Mouse (Mus musculus): Measurements from ENCODE around the gene Bmp7. TPM values are rescaled to one million over a fixed set of nuclear protein-coding genes. Genes with fewer than 3 reads are reported as not detected.

Gene Bmp7
- polyA plus RNA-seq, 1 experiment from 2014 or later = 13.7 TPM

- Histone ChIP-seq H3K36me3 (no peaks in the 10 kb centered on the region), H3K9me3 (replicated peaks) (no peaks in the 10 kb centered on the region), H3K27me3 (replicated peaks) (no peaks in the 10 kb centered on the region), H3K4me1 (no peaks in the 10 kb centered on the region; the same call in 1 of the 2 replicates), H3K4me2 (no peak overlapping the region), H3K4me3 (replicated peaks) (no peak overlapping the region), H3K27ac (replicated peaks) (no peak overlapping the region), H3K9ac (replicated peaks) (no peak overlapping the region)
- 73% methylated on average over 4 of the region's 4 CpGs for WGBS
- no peak for ATAC-seq (ENCODE audit: low FRiP score)
Measured at GRCm38 (mm10) chr2:172842306-172842705, 97.8 kb downstream of the Bmp7 start.

GRCm38 (mm10) chr2:172840905-172841750, 99.0 kb downstream of the Bmp7 start:
- H3K9ac ChIP-seq (replicated peaks) = no peak overlapping the region
- H3K27ac ChIP-seq (replicated peaks) = no peak overlapping the region
- H3K4me3 ChIP-seq (replicated peaks) = no peak overlapping the region
- H3K27me3 ChIP-seq (replicated peaks) = no peaks in the 10 kb centered on the region
- no peaks in the 10 kb centered on the region for H3K36me3 ChIP-seq
- H3K4me2 ChIP-seq = no peak overlapping the region
- H3K4me1 ChIP-seq = no peaks in the 10 kb centered on the region; the same call in 1 of the 2 replicates
- no peaks in the 10 kb centered on the region for H3K9me3 ChIP-seq (replicated peaks)
- 58% methylated on average over 11 of the region's 11 CpGs for WGBS
- no peak for ATAC-seq (ENCODE audit: low FRiP score)

GRCm38 (mm10) chr2:172839317-172839980, 100.7 kb downstream of the Bmp7 start:
- H3K4me3 ChIP-seq (replicated peaks) = no peak overlapping the region
- H3K4me1 ChIP-seq = no peaks in the 10 kb centered on the region
- ATAC-seq (ENCODE audit: low FRiP score) = no peak
- no peak overlapping the region for H3K9ac ChIP-seq (replicated peaks)
- 33% methylated on average over 10 of the region's 10 CpGs for WGBS
- H3K36me3 ChIP-seq = no peaks in the 10 kb centered on the region
- H3K9me3 ChIP-seq (replicated peaks) = no peaks in the 10 kb centered on the region
- no peak overlapping the region for H3K4me2 ChIP-seq
- H3K27me3 ChIP-seq (replicated peaks) = no peaks in the 10 kb centered on the region
- H3K27ac ChIP-seq (replicated peaks) = no peak overlapping the region

GRCm38 (mm10) chr2:172836516-172836915, 103.6 kb downstream of the Bmp7 start:
- 82% methylated on average over 6 of the region's 6 CpGs for WGBS

GRCm38 (mm10) chr2:172833196-172833595, 106.9 kb downstream of the Bmp7 start:
- Histone ChIP-seq H3K4me3 (replicated peaks) (no peak overlapping the region), H3K4me2 (no peak overlapping the region), H3K36me3 (no peaks in the 10 kb centered on the region), H3K27ac (replicated peaks) (no peak overlapping the region), H3K27me3 (replicated peaks) (no peaks in the 10 kb centered on the region; the same call in 1 of the 2 replicates), H3K4me1 (0 out of 2 replicates have a peak, but pooled peaks cover 3% of the 10 kb centered on the region), H3K9ac (replicated peaks) (no peak overlapping the region), H3K9me3 (replicated peaks) (no peaks in the 10 kb centered on the region)
- WGBS = 31% methylated on average over 2 of the region's 2 CpGs
- ATAC-seq (ENCODE audit: low FRiP score) = 0 out of 2 replicates have a peak, but pooled peaks have one; percentile 42

More at GRCm38 (mm10) chr2:172836516-172836915, 103.6 kb downstream of the Bmp7 start:
- no peak overlapping the region for H3K4me2 ChIP-seq
- no peak overlapping the region for H3K4me3 ChIP-seq (replicated peaks)
- no peak overlapping the region for H3K27ac ChIP-seq (replicated peaks)
- H3K9me3 ChIP-seq (replicated peaks) = no peaks in the 10 kb centered on the region
- H3K9ac ChIP-seq (replicated peaks) = no peak overlapping the region
- no peak for ATAC-seq (ENCODE audit: low FRiP score)
- no peaks in the 10 kb centered on the region for H3K4me1 ChIP-seq
- H3K36me3 ChIP-seq = no peaks in the 10 kb centered on the region
- no peaks in the 10 kb centered on the region for H3K27me3 ChIP-seq (replicated peaks)

GRCm38 (mm10) chr2:172831762-172832161, 108.4 kb downstream of the Bmp7 start:
- H3K9me3 ChIP-seq (replicated peaks) = no peaks in the 10 kb centered on the region
- 19% methylated on average over 5 of the region's 5 CpGs for WGBS
- peak; percentile 51; the same call in 1 of the 2 replicates for ATAC-seq (ENCODE audit: low FRiP score)
- H3K4me3 ChIP-seq (replicated peaks) = no peak overlapping the region
- H3K36me3 ChIP-seq = no peaks in the 10 kb centered on the region
- peaks cover 1% of the 10 kb centered on the region; the same call in 1 of the 2 replicates for H3K27me3 ChIP-seq (replicated peaks)
- no peak overlapping the region for H3K27ac ChIP-seq (replicated peaks)
- H3K4me2 ChIP-seq = no peak overlapping the region
- 0 out of 2 replicates have a peak, but pooled peaks cover 3% of the 10 kb centered on the region for H3K4me1 ChIP-seq
- H3K9ac ChIP-seq (replicated peaks) = no peak overlapping the region

- Histone ChIP-seq H3K36me3 (no peaks in the 10 kb centered on the region), H3K27me3 (replicated peaks) (peaks cover 7% of the 10 kb centered on the region; the same call in 1 of the 2 replicates), H3K4me1 (0 out of 2 replicates have a peak, but pooled peaks cover 3% of the 10 kb centered on the region), H3K9me3 (replicated peaks) (no peaks in the 10 kb centered on the region), H3K4me2 (no peak overlapping the region), H3K27ac (replicated peaks) (no peak overlapping the region), H3K4me3 (replicated peaks) (no peak overlapping the region), H3K9ac (replicated peaks) (no peak overlapping the region)
- 15% methylated on average over 3 of the region's 3 CpGs for whole genome bisulfite sequencing
- ATAC-seq (ENCODE audit: low FRiP score) = peak; percentile 71; the same call in 1 of the 2 replicates
Measured at GRCm38 (mm10) chr2:172831133-172831532, 109.0 kb downstream of the Bmp7 start.

GRCm38 (mm10) chr2:172828229-172828628, 111.9 kb downstream of the Bmp7 start:
- Histone ChIP-seq H3K27me3 (replicated peaks) (peaks cover 22% of the 10 kb centered on the region), H3K4me1 (peaks cover 19% of the 10 kb centered on the region), H3K27ac (replicated peaks) (no peak overlapping the region), H3K4me2 (no peak overlapping the region), H3K9ac (replicated peaks) (no peak overlapping the region), H3K36me3 (no peaks in the 10 kb centered on the region), H3K9me3 (replicated peaks) (no peaks in the 10 kb centered on the region), H3K4me3 (replicated peaks) (no peak overlapping the region)
- ATAC-seq (ENCODE audit: low FRiP score) = no peak
- WGBS = 56% methylated on average over 5 of the region's 5 CpGs

- no peaks in the 10 kb centered on the region for H3K36me3 ChIP-seq
- ATAC-seq (ENCODE audit: low FRiP score) = no peak
- H3K9ac ChIP-seq (replicated peaks) = no peak overlapping the region
- 61% methylated on average over 7 of the region's 7 CpGs for WGBS
- peaks cover 19% of the 10 kb centered on the region for H3K4me1 ChIP-seq
- peaks cover 27% of the 10 kb centered on the region for H3K27me3 ChIP-seq (replicated peaks)
- H3K4me3 ChIP-seq (replicated peaks) = no peak overlapping the region
- no peak overlapping the region for H3K4me2 ChIP-seq
- H3K9me3 ChIP-seq (replicated peaks) = no peaks in the 10 kb centered on the region
- no peak overlapping the region for H3K27ac ChIP-seq (replicated peaks)
Measured at GRCm38 (mm10) chr2:172827564-172827963, 112.6 kb downstream of the Bmp7 start.

GRCm38 (mm10) chr2:172825785-172826145, 114.4 kb downstream of the Bmp7 start:
- no peak overlapping the region for H3K4me2 ChIP-seq
- H3K27me3 ChIP-seq (replicated peaks) = peaks cover 34% of the 10 kb centered on the region
- 94% methylated on average over 11 of the region's 11 CpGs for WGBS
- no peak overlapping the region for H3K27ac ChIP-seq (replicated peaks)
- no peak overlapping the region for H3K4me3 ChIP-seq (replicated peaks)
- H3K36me3 ChIP-seq = no peaks in the 10 kb centered on the region
- ATAC-seq (ENCODE audit: low FRiP score) = no peak
- no peak overlapping the region for H3K9ac ChIP-seq (replicated peaks)
- peaks cover 16% of the 10 kb centered on the region for H3K4me1 ChIP-seq
- H3K9me3 ChIP-seq (replicated peaks) = no peaks in the 10 kb centered on the region

- Histone ChIP-seq H3K27me3 (replicated peaks) (peaks cover 34% of the 10 kb centered on the region), H3K9me3 (replicated peaks) (no peaks in the 10 kb centered on the region), H3K27ac (replicated peaks) (no peak overlapping the region), H3K9ac (replicated peaks) (no peak overlapping the region), H3K4me1 (peaks cover 16% of the 10 kb centered on the region), H3K36me3 (no peaks in the 10 kb centered on the region), H3K4me2 (peak overlapping the region; percentile 53), H3K4me3 (replicated peaks) (peak overlapping the region; percentile 25)
- WGBS = 19% methylated on average over 43 of the region's 43 CpGs
- peak; percentile 83 for ATAC-seq (ENCODE audit: low FRiP score)
Measured at GRCm38 (mm10) chr2:172824906-172825784, 115.0 kb downstream of the Bmp7 start.

Data from neural tube, embryonic 15.5 days (tissue).